Mouse (Mus musculus) heart, embryonic 11.5 days (tissue): ENCODE data around the gene Cdc42bpg. TPM values are rescaled to one million over a fixed set of nuclear protein-coding genes. Genes with fewer than 3 reads are reported as not detected.
"Not testable (repeated sequence)": the region's sequence is repeated elsewhere in the genome, so short reads cannot be mapped to it uniquely, and the experiment has no call there.

Experiments
- ATAC-seq: fragments of 200-750 bp; cut with Nextera tagmentation; replicated peaks from 2 replicates; pipeline ENCODE4 v1.8.0; 2017; ENCODE audit warnings: moderate library complexity; ENCODE audit not compliant: insufficient number of reproducible peaks, low FRiP score, low TSS enrichment
- H3K27ac ChIP-seq: fragments of 300-500 bp; sonication (generic); 2 replicates; pipeline ENCODE4 v1.5.1; 2014; ENCODE audit warnings: mild to moderate bottlenecking, low read depth, low read length
- H3K27me3 ChIP-seq: fragments of 300-500 bp; sonication (generic); 2 replicates; pipeline ENCODE4 v1.6.1; 2014; ENCODE audit warnings: mild to moderate bottlenecking, low read length, mixed read lengths; ENCODE audit not compliant: control insufficient read depth, insufficient read depth
- H3K36me3 ChIP-seq: fragments of 300-500 bp; sonication (generic); 2 replicates; pipeline ENCODE4 v1.6.1; 2014; ENCODE audit warnings: mild to moderate bottlenecking, low read length, moderate library complexity, mixed read lengths; ENCODE audit not compliant: control insufficient read depth, insufficient read depth
- H3K4me1 ChIP-seq: fragments of 300-500 bp; sonication (generic); 2 replicates; pipeline ENCODE4 v1.6.1; 2014; ENCODE audit warnings: low read length; ENCODE audit not compliant: control insufficient read depth, insufficient read depth
- H3K4me2 ChIP-seq: fragments of 300-500 bp; sonication (generic); 2 replicates; pipeline ENCODE4 v1.6.1; 2014; ENCODE audit warnings: mild to moderate bottlenecking, moderate library complexity
- H3K4me3 ChIP-seq: fragments of 300-500 bp; sonication (generic); 2 replicates; pipeline ENCODE4 v1.5.1; 2014; ENCODE audit warnings: low read depth, low read length
- H3K9ac ChIP-seq: fragments of 300-500 bp; sonication (generic); 2 replicates; pipeline ENCODE4 v1.6.1; 2014; ENCODE audit warnings: mild to moderate bottlenecking, low read depth, low read length, moderate library complexity
- H3K9me3 ChIP-seq: fragments of 300-500 bp; sonication (generic); replicated peaks from 2 replicates; pipeline ENCODE4 v1.6.1; 2016; ENCODE audit warnings: low read length; ENCODE audit not compliant: control insufficient read depth
- WGBS: fragments of 180-500 bp; shearing (Covaris S2); extraction: QIAGEN DNeasy Blood & Tissue Kit; methylation state at CpG from one replicate; pipeline ENCODE4 v1.1.7; 2014; ENCODE audit not compliant: insufficient replicate concordance; 5-methylcytosine and 5-hydroxymethylcytosine counted together
- polyA plus RNA-seq: library from polyadenylated mRNA; unstranded; fragments of >200 nt; fragmentation: Nextera tagmentation; extraction: Ambion mirVana; gene quantifications from 2 replicates; pipeline ENCODE4 v1.2.1, GENCODE M21; 2014

Cdc42bpg gene
- polyA plus RNA-seq, 1 experiment from 2014 or later: 0.74 TPM

DNA sequence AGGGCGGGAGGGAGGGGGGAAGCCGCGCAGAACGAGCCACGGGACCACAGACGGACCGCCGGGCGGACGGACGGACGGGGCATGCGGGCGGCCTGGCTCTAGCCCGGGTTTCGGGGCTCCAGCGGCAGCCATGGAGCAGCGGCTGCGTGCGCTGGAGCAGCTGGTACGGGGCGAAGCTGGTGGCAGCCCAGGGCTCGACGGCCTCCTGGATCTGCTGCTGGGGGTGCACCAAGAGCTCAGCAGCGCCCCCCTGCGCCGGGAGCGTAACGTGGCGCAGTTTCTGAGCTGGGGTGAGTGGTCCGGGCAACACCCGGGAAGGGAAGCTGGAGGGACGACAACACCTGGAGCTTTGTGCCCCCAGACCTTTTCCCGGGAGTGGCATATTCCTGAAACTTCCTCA is 330 bp downstream of the Cdc42bpg start:
- peaks cover 28% of the 10 kb centered on the region for H3K4me1 ChIP-seq
- ATAC-seq: peak; percentile 48
- peak overlapping the region; percentile 69 for H3K4me3 ChIP-seq
- no peaks in the 10 kb centered on the region for H3K27me3 ChIP-seq
- peak overlapping the region; percentile 75 for H3K9ac ChIP-seq
- 1% methylated on average over 34 of the region's 34 CpGs for WGBS
- H3K9me3 ChIP-seq: no peaks in the 10 kb centered on the region
- peak overlapping the region; percentile 65; the same call in 1 of the 2 replicates for H3K27ac ChIP-seq
- peaks cover 5% of the 10 kb centered on the region; the same call in 1 of the 2 replicates for H3K36me3 ChIP-seq
- peak overlapping the region; percentile 79 for H3K4me2 ChIP-seq

DNA sequence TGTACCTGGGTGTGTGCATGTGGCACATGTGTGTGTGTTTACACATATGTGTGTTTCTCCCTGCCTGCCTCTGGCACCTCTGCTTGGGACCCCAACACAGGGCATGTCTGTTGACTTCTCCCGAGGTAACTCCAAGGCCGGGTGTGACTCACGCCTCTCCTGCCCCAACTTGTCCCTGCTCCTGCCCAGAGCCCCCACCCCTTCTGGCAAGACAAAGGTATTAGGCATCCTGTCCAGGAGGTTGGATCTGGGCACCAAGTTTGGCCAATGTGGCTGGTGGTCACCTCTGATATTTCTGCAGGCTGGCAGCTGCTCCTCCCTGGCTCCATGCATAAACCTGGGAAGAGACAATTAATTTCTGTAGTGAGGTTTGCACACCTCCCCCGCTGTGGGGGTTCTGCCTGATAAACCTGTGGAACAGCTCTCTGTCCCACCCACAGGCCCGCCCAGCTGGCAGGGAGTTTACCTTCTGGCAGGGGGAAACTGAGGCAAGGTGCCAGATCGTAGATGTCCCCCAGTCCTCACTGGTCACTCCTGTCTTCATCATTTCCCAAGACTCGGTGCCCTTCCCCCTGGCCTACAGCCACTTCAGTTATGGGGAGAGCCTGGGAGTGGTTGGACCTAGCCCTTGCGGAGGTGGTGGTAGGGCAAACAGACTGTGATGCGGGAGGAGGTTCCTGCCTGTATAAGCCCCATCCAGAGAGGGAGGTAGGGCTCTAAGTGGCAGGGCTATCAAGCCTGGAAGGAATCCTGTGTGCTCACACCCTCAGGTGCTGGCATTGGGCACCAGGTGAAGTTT is 1.7 kb downstream of the Cdc42bpg start:
- H3K4me1 ChIP-seq: peaks cover 24% of the 10 kb centered on the region
- no peak overlapping the region for H3K27ac ChIP-seq
- H3K9ac ChIP-seq: no peak overlapping the region
- peaks cover 7% of the 10 kb centered on the region; the same call in 1 of the 2 replicates for H3K36me3 ChIP-seq
- no peaks in the 10 kb centered on the region for H3K9me3 ChIP-seq
- no peaks in the 10 kb centered on the region for H3K27me3 ChIP-seq
- no peak for ATAC-seq
- no peak overlapping the region for H3K4me3 ChIP-seq
- 81% methylated on average over 9 of the region's 9 CpGs for WGBS
- no peak overlapping the region; the same call in 1 of the 2 replicates for H3K4me2 ChIP-seq

DNA sequence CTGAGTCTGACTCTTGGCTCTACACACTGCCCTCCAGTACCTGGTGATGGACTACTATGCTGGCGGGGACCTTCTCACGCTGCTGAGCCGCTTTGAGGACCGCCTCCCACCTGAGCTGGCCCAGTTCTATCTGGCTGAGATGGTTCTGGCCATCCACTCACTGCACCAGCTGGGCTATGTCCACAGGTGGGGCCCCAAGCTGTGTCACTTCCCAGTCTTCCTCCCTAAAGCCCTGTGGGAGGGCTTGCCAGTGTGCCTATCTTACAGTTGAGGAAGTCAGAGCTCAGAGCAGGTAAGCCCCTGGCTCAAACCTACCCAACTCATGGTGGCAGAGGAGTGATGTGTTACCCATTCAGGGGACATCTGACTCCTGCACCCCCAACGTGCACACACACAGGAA is 3.9 kb downstream of the Cdc42bpg start:
- 86% methylated on average over 5 of the region's 5 CpGs for WGBS
- no peak overlapping the region for H3K27ac ChIP-seq
- H3K4me3 ChIP-seq: no peak overlapping the region
- no peak for ATAC-seq
- H3K4me2 ChIP-seq: no peak overlapping the region
- H3K27me3 ChIP-seq: no peaks in the 10 kb centered on the region
- no peak overlapping the region for H3K9ac ChIP-seq
- peaks cover 10% of the 10 kb centered on the region for H3K4me1 ChIP-seq
- H3K36me3 ChIP-seq: peaks cover 7% of the 10 kb centered on the region; the same call in 1 of the 2 replicates
- H3K9me3 ChIP-seq: no peaks in the 10 kb centered on the region

DNA sequence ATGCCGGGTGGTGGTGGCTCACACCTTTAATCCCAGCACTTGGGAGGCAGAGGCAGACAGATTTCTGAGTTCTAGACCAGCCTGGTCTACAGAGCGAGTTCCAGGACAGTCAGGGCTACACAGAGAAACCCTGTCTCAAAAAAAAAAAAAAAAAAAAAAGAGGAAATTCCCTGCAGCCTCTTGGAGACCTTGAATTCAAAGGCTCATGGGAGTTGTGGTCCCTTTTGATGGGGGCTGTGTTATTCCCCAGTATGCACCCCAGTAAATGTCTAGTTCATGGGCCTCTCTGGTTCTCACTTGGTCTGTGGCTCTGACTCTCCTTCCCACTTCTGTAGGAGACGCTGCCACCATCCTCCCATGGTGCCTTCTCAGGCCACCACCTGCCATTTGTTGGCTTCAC is 5.5 kb downstream of the Cdc42bpg start:
- H3K4me2 ChIP-seq, H3K4me1 ChIP-seq, H3K9me3 ChIP-seq, H3K27ac ChIP-seq, H3K4me3 ChIP-seq, H3K9ac ChIP-seq, H3K36me3 ChIP-seq, ATAC-seq, H3K27me3 ChIP-seq: not testable (repeated sequence)
- WGBS: 79% methylated on average over 3 of the region's 3 CpGs

DNA sequence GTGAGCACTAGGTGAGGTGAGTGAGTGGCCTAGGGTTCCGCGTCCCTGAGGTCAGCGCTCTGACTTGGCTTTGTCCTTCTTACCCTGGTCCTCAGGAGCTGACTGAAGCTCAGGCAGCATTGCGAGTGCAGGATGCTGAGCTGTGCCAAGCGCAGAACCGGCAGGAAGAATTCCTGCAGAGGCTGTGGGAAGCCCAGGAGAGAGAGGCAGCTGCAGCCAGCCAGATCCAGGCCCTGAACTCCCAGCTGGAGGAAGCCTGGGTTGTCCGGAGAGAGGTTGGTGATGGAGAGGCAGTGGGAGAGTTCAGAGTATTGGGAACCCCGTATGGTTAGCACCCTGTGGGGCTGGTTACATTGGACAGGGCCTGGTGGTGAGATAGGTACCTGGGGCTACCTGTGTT is 7.5 kb downstream of the Cdc42bpg start:
- WGBS: 89% methylated on average over 8 of the region's 8 CpGs
- Histone ChIP-seq H3K4me3 (no peak overlapping the region), H3K4me1 (no peaks in the 10 kb centered on the region), H3K27ac (no peak overlapping the region), H3K9me3 (no peaks in the 10 kb centered on the region), H3K36me3 (peaks cover 13% of the 10 kb centered on the region), H3K9ac (no peak overlapping the region), H3K27me3 (no peaks in the 10 kb centered on the region), H3K4me2 (no peak overlapping the region)
- ATAC-seq: no peak

DNA sequence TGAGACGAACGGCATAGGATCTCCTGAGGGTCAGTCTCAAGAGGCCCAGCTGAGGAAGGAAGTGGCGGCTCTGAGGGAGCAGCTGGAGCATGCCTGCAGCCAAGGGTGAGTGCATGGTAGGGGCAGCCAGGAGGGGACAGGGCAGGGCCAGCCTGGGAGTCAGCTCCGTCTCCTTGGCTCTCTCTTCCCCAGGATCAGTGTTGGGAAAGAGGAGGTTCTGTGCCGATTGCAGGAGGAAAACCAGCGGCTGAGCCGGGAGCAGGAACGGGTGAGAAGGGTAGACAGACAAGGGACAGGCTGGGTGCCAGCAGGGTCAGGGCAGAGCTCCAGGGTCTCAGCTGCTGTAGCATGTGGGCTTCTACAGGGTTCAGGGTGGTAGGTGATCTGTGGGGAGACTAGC is 8.3 kb downstream of the Cdc42bpg start:
- no peak overlapping the region for H3K27ac ChIP-seq
- ATAC-seq: no peak
- WGBS: 79% methylated on average over 8 of the region's 8 CpGs
- no peak overlapping the region for H3K4me2 ChIP-seq
- H3K27me3 ChIP-seq: no peaks in the 10 kb centered on the region
- H3K36me3 ChIP-seq: peaks cover 13% of the 10 kb centered on the region
- no peaks in the 10 kb centered on the region for H3K9me3 ChIP-seq
- H3K4me3 ChIP-seq: no peak overlapping the region
- no peak overlapping the region for H3K9ac ChIP-seq
- H3K4me1 ChIP-seq: no peaks in the 10 kb centered on the region

DNA sequence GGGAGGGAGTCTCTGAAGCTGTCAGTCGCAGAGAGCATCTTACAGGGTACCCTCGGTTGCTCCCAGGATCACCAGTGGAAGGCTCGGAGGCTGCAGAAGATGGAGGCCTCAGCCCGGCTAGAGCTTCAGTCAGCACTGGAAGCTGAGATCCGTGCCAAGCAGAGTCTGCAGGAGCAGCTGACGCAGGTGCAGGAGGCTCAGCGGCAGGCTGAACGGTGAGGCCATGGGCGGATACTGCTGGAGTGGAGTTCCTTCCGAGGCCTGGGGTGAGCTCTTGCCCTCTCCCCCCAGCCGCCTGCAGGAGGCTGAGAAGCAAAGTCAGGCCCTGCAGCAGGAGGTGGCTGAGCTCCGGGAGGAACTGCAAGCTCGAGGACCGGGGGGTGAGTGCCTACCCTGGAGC is 9.3 kb downstream of the Cdc42bpg start:
- Histone ChIP-seq H3K4me3 (no peak overlapping the region), H3K9ac (no peak overlapping the region), H3K4me1 (no peaks in the 10 kb centered on the region), H3K36me3 (peaks cover 10% of the 10 kb centered on the region), H3K4me2 (no peak overlapping the region), H3K9me3 (no peaks in the 10 kb centered on the region), H3K27ac (no peak overlapping the region), H3K27me3 (no peaks in the 10 kb centered on the region)
- whole genome bisulfite sequencing: 76% methylated on average over 14 of the region's 14 CpGs
- ATAC-seq: no peak

DNA sequence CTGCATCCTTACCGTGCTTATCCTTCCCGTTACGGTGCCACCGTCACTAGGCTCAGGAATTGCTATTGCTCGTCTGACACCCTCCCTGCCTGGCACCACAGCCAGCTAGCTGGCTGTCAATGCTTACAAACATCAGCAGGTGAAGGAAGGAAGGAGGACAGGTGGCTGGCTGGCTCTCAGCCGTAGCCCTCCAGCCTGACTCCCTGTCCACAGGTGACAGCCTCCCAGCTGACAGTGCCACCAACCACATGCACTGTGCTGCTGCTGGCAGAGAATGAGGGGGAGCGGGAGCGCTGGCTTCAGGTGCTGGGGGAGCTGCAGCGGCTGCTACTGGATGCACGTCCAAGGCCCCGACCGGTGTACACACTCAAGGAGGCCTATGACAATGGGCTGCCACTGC is 11.9 kb downstream of the Cdc42bpg start:
- WGBS: 90% methylated on average over 12 of the region's 12 CpGs
- ATAC-seq: no peak
- peaks cover 6% of the 10 kb centered on the region for H3K36me3 ChIP-seq
- no peak overlapping the region for H3K27ac ChIP-seq
- H3K4me1 ChIP-seq: peaks cover 16% of the 10 kb centered on the region
- no peak overlapping the region for H3K9ac ChIP-seq
- no peaks in the 10 kb centered on the region for H3K9me3 ChIP-seq
- H3K27me3 ChIP-seq: no peaks in the 10 kb centered on the region
- H3K4me2 ChIP-seq: no peak overlapping the region
- no peak overlapping the region for H3K4me3 ChIP-seq

DNA sequence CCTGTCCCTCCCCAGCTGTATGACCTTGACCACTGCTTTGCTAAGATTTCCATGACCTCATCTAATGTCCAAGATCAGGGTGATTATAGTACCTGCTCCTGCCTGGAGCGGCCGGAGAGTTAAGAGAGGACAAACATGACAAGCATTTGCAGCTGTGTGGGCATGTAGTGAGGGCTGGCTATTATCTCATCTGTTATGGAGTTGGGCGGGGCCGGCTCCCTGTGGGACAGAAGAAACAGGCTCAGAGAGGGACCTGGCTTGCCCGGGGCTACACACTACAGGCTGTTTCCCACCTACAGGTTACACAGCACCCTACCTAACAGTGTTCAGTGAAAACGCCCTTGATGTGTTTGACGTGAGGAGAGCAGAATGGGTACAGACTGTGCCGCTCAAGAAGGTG is 15.1 kb downstream of the Cdc42bpg start:
- 0 out of 2 replicates have a peak overlapping the region, but pooled peaks have one; percentile 22 for H3K9ac ChIP-seq
- H3K4me3 ChIP-seq: no peak overlapping the region
- peak overlapping the region; percentile 6; the same call in 1 of the 2 replicates for H3K4me2 ChIP-seq
- no peaks in the 10 kb centered on the region for H3K9me3 ChIP-seq
- H3K27me3 ChIP-seq: no peaks in the 10 kb centered on the region
- peaks cover 16% of the 10 kb centered on the region for H3K4me1 ChIP-seq
- no peak for ATAC-seq
- WGBS: 46% methylated on average over 8 of the region's 8 CpGs
- peak overlapping the region; percentile 22; the same call in 1 of the 2 replicates for H3K27ac ChIP-seq
- H3K36me3 ChIP-seq: peaks cover 4% of the 10 kb centered on the region; the same call in 1 of the 2 replicates
